Mouse (Mus musculus) A20 (cell line): ENCODE data around the gene Wbp11.
"Not testable (repeated sequence)": the region's sequence is repeated elsewhere in the genome, so short reads cannot be mapped to it uniquely, and the experiment has no call there.

ENCODE experiments used
- DNase-seq: peaks from one replicate; pipeline ENCODE4 v3.0.0-alpha.2; 2011; ENCODE audit warnings: low read depth, low spot score

Gene Wbp11

DNA sequence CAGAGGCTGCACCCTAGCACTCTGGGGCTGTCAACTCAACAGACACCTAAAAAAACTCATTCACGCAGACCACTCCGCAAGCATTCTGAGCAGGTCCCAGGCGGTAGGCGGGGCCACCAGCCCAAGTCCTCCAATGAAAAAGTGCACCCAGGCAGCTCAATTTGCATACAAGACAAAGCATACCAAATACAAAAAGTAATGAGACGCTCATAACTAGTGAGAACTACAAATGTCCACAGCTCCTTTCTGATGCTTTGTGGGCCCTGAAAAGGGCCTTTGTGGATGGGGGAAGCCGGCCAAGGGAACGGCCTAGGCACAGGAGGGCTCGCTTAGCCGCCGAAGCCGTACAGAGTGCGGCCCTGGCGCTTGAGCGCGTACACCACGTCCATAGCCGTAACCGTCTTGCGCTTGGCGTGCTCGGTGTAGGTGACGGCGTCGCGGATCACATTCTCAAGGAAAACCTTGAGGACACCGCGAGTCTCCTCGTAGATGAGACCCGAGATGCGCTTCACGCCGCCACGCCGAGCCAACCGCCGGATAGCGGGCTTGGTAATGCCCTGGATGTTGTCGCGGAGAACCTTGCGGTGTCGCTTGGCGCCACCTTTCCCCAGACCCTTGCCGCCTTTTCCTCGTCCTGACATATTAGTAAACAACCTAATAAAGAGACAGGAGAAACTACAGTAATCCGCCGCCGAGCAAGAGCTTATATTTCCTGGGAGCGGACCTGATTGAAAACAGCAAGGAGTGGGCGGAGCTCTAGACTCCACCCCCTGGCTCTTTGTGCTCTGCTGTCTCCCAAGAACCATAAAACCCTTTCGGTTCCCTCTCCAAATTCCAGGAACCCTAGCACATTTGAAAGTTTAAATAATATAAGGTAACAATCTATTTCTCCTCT lies 24.0 kb downstream of the Wbp11 start, which contains the start of gene Hist4h4:
Hist4h4 (minus strand) TSS at position 677 of the 895 bp plus-strand sequence.
- DNase-seq = peak; percentile 98

GRCm38 (mm10) chr6:136803093-136803738 lies 24.8 kb downstream of the Wbp11 start:
- DNase-seq = no peak

DNA sequence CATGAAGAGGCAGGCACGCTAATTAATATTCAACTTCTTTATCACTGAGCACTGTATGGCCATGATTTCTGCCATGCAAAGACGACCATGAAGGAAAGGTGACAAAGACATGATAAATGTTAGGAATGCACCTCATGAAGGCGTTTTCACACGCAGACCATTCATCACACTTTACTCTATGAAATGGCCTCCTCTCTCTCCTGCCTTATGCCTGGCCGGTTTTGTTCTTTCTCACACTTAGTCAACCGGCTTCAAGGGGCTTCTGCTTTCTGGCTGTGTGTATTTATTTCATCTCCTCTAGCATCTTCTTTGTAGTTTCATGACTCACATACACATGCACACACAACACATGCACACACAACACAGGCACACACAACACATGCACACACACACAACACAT lies 26.8 kb downstream of the Wbp11 start:
- peak; percentile 73 for DNase-seq

- no peak for DNase-seq
These were observed 27.3 kb downstream of the Wbp11 start for GRCm38 (mm10) chr6:136800710-136801109.

DNA sequence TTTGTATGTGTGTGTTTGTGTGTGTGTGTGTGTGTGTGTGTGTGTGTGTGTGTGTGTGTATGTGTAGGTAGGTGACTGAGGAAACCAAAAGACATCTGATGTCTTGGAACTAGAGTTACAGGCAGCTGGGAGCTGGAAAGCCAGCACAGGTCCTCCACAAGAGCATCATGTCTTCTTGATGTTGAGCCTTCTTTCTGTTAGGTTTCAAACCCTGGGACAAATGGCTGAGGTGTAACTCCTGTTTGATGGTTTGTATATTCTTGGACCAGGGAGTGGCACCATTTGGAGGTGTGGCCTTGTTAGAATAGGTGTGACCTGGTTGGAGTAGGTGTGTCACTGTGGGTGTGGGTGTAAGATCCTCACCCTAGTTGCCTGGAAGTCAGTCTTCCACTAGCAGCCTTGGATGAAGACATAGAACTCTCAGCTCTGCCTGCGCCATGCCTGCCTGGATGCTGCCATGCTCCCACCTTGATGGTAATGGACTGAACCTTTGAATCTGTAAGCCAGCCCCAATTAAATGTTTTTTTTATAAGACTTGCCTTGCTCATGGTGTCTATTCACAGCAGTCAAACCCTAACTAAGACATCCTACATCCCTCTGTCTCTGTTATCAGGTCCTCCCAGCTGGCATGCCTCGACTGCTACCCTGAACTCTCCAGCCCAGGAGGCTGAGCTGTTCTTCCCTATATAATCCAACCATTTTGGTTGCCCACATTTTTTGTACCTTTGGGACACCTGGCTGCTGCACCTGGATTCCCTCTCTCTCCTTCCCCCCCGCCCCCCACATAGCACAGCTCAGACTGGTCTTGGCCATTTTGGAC lies 29.9 kb downstream of the Wbp11 start:
- DNase-seq = not testable (repeated sequence)

DNA sequence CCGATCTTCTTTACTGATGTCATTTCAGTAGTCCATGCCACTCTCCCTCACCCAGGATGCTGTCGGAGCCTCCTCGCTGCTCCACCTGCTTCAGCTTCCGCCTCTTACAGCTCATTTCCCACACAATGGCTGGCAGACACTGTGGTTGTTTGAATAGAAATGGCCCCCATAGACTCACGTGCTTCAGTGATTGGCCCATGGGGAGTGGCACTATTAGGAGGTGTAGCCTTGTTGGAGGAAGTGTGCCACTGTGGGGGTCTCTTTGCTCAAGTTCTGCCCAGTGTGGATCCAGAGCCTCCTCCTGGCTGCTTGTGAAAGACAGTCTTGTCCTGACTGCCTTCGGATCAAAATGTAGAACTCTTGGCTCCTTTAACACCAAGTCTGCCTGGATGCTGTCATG lies 32.2 kb downstream of the Wbp11 start:
- no peak for DNase-seq

DNA sequence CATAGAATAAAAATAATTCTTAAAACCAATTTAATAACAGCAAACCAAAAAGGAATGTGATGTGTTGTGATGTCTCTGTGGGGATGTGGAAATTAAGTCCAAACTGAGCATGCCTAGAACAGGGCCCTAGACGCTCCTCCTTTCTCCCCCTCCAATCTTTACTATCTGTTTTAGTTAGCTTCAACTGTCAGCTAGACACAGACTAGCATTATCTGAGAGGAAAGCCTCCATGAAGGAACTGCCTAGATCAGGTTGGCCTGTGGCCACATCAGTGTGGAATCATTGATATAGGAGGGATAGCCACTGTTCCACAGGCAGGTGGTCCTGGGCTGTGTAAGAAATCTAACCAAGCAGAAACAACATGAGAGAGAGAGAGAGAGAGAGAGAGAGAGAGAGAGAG lies 32.9 kb downstream of the Wbp11 start:
- DNase-seq = no peak

GRCm38 (mm10) chr6:136793831-136794525 lies 34.1 kb downstream of the Wbp11 start:
- DNase-seq = no peak

- no peak for DNase-seq
These were observed 34.9 kb downstream of the Wbp11 start for GRCm38 (mm10) chr6:136792884-136793758.

DNA sequence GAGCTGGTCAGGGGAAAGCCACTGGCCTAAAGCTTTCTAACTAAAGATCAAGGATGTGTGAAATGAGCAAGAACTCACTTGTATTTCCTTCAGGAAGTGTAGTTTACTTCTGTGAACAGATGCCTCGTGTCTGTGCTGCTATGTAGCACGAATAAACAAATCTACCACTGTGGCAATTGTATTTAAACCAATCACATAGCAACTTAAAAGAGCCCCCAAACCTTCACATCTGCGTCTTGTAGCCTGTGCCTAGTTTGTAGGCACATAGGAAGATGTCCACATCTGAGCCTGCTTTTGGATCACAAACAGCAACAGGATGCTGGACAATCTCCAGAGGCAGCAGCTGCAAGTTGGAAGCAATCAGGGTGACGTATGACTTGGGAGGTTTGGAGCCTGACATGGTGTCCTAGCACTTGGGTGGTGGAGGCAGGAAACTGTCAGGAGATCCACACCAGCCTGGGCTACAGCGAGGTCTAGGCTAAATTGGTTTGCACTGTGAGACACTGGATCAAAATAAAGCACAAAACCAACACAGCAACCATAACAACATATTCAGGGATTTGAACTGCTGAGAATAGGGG lies 38.6 kb downstream of the Wbp11 start:
- DNase-seq = no peak

DNA sequence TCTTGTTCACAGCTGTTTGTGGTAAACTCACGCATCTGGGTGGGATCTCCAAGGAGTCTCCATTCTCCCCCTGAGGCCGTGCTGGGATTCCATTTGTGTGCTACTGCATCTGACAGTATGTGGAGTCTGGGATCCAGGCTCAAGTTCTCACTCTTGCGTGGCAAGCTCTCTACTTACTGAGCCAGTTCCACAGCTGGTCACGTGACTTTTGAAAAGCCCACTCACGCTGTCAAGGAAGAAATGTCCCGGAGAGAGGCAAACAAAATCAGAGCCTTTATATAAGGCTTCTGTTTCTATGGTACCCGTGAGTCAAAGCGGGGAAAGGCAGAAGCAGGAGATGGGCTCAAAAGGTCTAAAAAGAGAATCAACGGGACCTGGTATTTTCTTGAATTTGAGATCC lies 45.3 kb downstream of the Wbp11 start:
- DNase-seq = no peak

- no peak for DNase-seq
These were observed 45.9 kb downstream of the Wbp11 start for GRCm38 (mm10) chr6:136782146-136782545.

DNA sequence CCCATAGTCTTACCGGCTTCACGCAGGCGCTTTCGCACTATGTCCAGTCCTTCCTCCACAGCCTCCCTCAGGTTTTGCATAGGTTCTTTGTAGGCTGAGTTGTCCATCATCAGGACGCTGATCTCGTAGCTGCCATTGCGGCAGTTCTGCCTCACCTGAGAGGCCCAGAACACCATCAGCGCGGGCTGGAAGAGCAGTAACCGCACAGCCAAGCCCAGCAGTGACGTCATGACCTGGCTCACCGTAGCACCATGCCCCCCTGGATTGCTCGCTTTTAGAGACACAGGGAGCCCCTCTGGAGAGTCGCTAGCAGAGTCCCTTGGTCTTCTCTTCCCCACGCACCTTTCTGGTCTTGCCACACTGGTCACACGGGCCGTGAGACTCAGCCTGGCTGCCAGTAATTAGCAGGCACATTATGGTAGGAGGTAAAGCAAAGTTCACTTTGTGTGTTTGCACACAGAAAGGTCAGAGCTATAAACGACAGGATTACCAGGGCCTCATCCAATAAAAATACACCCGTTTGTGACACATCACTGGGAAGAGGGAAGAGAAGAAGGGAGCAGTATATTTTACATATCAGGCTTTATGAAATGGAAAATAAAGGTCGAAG lies 46.6 kb downstream of the Wbp11 start, which contains the start of gene Gucy2c:
Gucy2c (minus strand) TSS at position 389 of the 610 bp plus-strand sequence.
- DNase-seq = no peak

- DNase-seq = no peak
These were observed 51.6 kb downstream of the Wbp11 start for GRCm38 (mm10) chr6:136776392-136776791.

DNA sequence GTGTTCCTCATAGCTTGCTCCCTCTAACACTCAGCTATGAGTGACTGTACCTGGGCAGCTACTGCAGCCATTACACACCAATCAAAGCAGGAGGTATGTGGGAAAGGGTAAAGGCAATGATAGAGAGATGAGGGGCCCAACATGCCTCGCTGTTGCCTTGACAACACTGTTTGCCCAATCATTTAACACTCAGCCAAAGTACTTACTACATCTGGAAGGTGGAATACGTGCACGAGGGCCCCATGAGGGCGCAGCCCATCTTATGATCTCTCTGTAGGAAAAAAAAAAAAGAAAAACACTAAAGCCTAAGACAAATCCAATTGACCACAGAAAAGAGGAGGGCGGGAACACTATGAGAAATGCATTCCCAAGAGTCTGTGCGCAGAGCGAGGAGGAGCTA lies 58.2 kb downstream of the Wbp11 start:
- no peak for DNase-seq

GRCm38 (mm10) chr6:136769143-136769542 lies 58.9 kb downstream of the Wbp11 start:
- DNase-seq = no peak

- DNase-seq = no peak
These were observed 64.1 kb downstream of the Wbp11 start for GRCm38 (mm10) chr6:136763912-136764311.
